Mouse (Mus musculus): ENCODE data around the gene Cabin1. TPM values are rescaled to one million over a fixed set of nuclear protein-coding genes. Genes with fewer than 3 reads are reported as not detected.
A peak's percentile ranks its signal among the peaks of the same experiment; 100 is the strongest.

The Cabin1 gene
- polyA plus RNA-seq, 1 experiment from 2014 or later, result 30.8 TPM

DNA sequence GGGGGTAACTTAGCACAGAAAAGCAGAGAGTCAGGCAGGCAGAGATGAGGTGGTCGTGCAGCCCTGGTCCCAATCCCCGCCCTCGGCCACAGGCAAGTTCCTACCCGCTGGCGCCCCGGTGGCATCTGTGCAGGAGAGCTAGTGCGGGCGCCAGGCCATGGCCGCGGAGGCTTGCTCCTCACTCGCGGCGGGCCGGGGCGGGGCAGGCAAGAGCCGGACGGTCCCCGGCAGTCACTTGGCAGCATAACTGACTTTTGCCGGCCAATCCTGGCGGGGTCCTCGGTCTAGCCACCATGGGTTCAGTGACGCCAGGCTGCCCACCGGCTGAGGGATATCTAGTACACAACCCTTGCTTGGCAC is 96.2 kb downstream of the Cabin1 start:
- Histone ChIP-seq H3K4me2 (ENCODE audit: low read length) (peak overlapping the region; percentile 75), H3K4me3 (ENCODE audit: control insufficient read depth in 1 of 2, insufficient read depth in 1 of 2, low read depth in 1 of 2, low read length in 2 of 2) (peak overlapping the region; percentile 85 to 94), H3K27ac (replicated peaks in 1 of 2; ENCODE audit: control insufficient read depth in 1 of 2, insufficient read depth in 1 of 2, low read depth in 2 of 2, low read length in 2 of 2) (peak overlapping the region; percentile 80 to 82), H3K36me3 (ENCODE audit: control insufficient read depth, insufficient read depth, low read length) (peaks cover 26% of the 10 kb centered on the region), H3K9ac (ENCODE audit: low read length) (peak overlapping the region; percentile 89), H3K27me3 (ENCODE audit: control insufficient read depth, insufficient read depth, low read length) (no peaks in the 10 kb centered on the region), H3K4me1 (ENCODE audit: control insufficient read depth in 2 of 2, insufficient read depth in 2 of 2, low read length in 2 of 2) (peaks cover 7 to 16% of the 10 kb centered on the region in 2 experiments; a peak in 3 of 4 replicates), H3K9me3 (ENCODE audit: control insufficient read depth, low read length) (no peaks in the 10 kb centered on the region)
- 1% methylated on average over 23 of the region's 23 CpGs for WGBS
- ATAC-seq (ENCODE audit: insufficient number of reproducible peaks, insufficient read depth, low FRiP score, low read depth), result peak; percentile 51

DNA sequence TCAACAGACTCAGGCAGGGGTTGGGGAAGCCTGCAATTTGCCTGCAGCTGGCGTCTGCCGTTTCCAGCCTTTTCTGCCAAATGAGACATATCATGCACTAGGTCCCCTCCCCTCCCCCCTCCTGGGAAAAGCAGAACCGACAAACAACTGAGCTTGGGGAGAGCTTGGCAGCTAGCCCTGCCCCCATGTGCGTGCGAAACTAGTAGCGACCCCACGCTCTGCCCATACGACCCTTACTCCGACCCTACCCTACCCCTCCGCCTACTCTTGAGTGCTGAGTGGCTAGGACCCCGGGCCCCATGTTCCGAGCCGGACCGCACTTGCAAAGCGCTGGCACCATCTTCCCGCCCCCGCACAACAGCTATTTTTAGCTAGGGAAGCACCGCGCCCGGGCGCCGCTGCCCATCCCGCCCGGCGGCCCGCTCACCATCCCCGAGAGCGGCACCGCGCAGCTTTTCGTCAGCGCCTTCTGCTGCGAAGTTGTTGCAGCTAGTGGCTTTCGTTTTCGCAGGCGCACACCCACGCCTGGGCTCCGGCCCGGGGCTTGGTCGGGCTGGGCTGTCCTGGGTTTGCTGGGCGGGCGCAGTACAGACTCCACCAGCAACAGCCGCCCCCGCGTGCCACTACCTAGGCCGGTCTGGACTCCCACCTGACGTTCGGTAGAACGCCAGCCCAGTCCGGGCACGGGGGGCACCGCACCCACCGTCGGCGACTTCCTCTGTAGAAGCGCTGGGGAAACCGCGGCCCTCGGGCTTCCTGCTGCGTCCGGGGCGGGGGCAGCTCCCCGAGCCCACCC is 96.8 kb downstream of the Cabin1 start:
- Histone ChIP-seq H3K9me3 (ENCODE audit: control insufficient read depth, low read length) (no peaks in the 10 kb centered on the region), H3K27me3 (ENCODE audit: control insufficient read depth, insufficient read depth, low read length) (no peaks in the 10 kb centered on the region), H3K4me3 (ENCODE audit: control insufficient read depth in 1 of 2, insufficient read depth in 1 of 2, low read depth in 1 of 2, low read length in 2 of 2) (peak overlapping the region; percentile 85 to 94), H3K27ac (replicated peaks in 1 of 2; ENCODE audit: control insufficient read depth in 1 of 2, insufficient read depth in 1 of 2, low read depth in 2 of 2, low read length in 2 of 2) (peak overlapping the region; percentile 80 to 82), H3K4me2 (ENCODE audit: low read length) (peak overlapping the region; percentile 75), H3K4me1 (ENCODE audit: control insufficient read depth in 2 of 2, insufficient read depth in 2 of 2, low read length in 2 of 2) (peaks cover 7 to 16% of the 10 kb centered on the region in 2 experiments; a peak in 3 of 4 replicates), H3K9ac (ENCODE audit: low read length) (peak overlapping the region; percentile 89), H3K36me3 (ENCODE audit: control insufficient read depth, insufficient read depth, low read length) (peaks cover 28% of the 10 kb centered on the region)
- peak; percentile 72 for ATAC-seq (ENCODE audit: insufficient number of reproducible peaks, insufficient read depth, low FRiP score, low read depth)
- WGBS, result under 1% methylated on average over 63 of the region's 63 CpGs

DNA sequence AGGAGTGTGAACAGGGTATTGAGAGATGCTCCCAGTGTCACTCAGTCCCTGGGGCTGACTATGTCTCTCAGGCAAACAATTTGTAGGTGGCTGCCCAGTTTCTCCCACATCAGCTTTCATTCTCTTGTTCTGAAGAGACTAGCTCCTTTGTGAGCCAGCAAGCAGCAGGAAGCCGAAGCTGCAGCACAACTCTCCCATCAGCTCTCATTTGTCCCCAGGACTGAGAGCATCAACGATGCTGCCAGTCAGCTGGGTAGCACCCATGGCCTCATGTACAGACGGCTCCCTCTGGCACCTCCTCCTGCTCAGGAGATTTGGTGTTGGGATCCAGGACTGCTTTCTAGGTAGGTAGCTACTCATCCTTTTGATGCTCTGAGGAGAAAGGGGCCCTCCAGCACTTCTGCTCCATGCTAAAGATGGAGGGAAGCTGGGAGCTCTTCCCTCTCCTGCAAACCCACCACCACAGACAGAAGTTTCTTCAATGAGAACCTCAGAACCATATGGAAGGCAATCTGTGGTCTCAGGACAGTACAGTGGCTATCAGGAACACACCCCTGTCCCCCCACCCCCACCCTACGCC is 97.6 kb downstream of the Cabin1 start:
- 39% methylated on average over 4 of the region's 4 CpGs for WGBS
- Histone ChIP-seq H3K4me1 (ENCODE audit: control insufficient read depth in 2 of 2, insufficient read depth in 2 of 2, low read length in 2 of 2) (peaks cover 7 to 16% of the 10 kb centered on the region in 2 experiments; a peak in 3 of 4 replicates), H3K27me3 (ENCODE audit: control insufficient read depth, insufficient read depth, low read length) (no peaks in the 10 kb centered on the region), H3K4me3 (ENCODE audit: control insufficient read depth in 1 of 2, insufficient read depth in 1 of 2, low read depth in 1 of 2, low read length in 2 of 2) (peak overlapping the region; percentile 85 to 94), H3K9ac (ENCODE audit: low read length) (peak overlapping the region; percentile 89), H3K4me2 (ENCODE audit: low read length) (peak overlapping the region; percentile 75), H3K9me3 (ENCODE audit: control insufficient read depth, low read length) (no peaks in the 10 kb centered on the region), H3K36me3 (ENCODE audit: control insufficient read depth, insufficient read depth, low read length) (peaks cover 34% of the 10 kb centered on the region), H3K27ac (replicated peaks in 1 of 2; ENCODE audit: control insufficient read depth in 1 of 2, insufficient read depth in 1 of 2, low read depth in 2 of 2, low read length in 2 of 2) (0 out of 4 replicates have a peak overlapping the region, but pooled peaks of 1 of the 2 experiments have one; percentile 82)
- no peak for ATAC-seq (ENCODE audit: insufficient number of reproducible peaks, insufficient read depth, low FRiP score, low read depth)

DNA sequence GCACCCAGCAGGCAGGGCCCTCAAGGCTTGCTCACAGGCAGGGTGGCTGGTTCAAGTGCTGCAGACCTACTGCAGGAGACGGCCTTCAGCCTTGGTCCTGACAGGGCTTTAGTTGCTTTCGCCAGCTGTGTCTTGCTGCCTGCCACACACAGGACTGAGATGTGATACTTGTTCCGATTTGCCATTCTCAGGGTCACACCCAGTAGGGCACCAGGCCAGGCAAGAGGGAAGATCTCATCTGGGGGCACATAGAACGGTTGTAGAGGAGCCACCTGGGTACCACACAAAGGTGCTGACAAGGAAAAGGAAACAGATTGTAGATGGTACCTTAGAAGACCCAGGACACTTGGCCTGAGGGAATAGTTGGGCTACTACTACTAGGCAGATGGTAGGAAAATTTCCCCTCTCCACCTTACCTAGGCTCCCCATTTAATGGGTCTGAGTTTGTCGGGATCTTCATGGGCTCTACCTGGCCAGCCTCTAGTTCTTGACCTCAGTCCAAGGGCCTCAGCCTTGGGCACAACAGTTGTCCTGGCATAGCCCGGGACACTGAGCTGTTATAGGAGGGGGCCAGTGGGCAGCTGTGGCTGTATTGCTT is 99.4 kb downstream of the Cabin1 start:
- Histone ChIP-seq H3K27me3 (ENCODE audit: control insufficient read depth, insufficient read depth, low read length) (no peaks in the 10 kb centered on the region), H3K4me3 (ENCODE audit: control insufficient read depth in 1 of 2, insufficient read depth in 1 of 2, low read depth in 1 of 2, low read length in 2 of 2) (no peak overlapping the region), H3K27ac (replicated peaks in 1 of 2; ENCODE audit: control insufficient read depth in 1 of 2, insufficient read depth in 1 of 2, low read depth in 2 of 2, low read length in 2 of 2) (no peak overlapping the region), H3K4me2 (ENCODE audit: low read length) (no peak overlapping the region), H3K4me1 (ENCODE audit: control insufficient read depth in 2 of 2, insufficient read depth in 2 of 2, low read length in 2 of 2) (peaks cover 7 to 16% of the 10 kb centered on the region in 2 experiments; a peak in 3 of 4 replicates), H3K9me3 (ENCODE audit: control insufficient read depth, low read length) (no peaks in the 10 kb centered on the region), H3K36me3 (ENCODE audit: control insufficient read depth, insufficient read depth, low read length) (peaks cover 41% of the 10 kb centered on the region), H3K9ac (ENCODE audit: low read length) (no peak overlapping the region)
- WGBS, result 89% methylated on average over 6 of the region's 6 CpGs
- no peak for ATAC-seq (ENCODE audit: insufficient number of reproducible peaks, insufficient read depth, low FRiP score, low read depth)

DNA sequence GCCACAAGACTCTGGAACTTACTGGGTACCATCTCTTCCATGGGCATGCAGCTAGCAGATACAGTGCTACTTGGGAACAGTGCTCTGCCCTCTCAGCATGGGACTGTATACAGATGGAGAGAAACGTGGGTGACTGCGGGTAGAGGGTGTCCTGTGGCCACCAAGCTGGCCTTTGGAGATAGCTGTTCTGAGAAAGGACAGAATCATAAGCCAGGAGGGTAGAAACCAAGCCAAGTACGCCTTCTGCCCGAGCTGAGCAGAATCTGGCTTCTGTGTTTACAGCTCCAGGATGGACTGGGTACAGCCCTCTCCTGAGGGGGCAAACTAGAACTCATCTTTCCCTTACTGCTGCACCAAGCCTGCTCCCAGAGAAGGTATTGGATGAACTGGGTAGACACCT is 101.6 kb downstream of the Cabin1 start:
- ATAC-seq (ENCODE audit: insufficient number of reproducible peaks, insufficient read depth, low FRiP score, low read depth), result no peak
- H3K4me3 ChIP-seq (ENCODE audit: control insufficient read depth in 1 of 2, insufficient read depth in 1 of 2, low read depth in 1 of 2, low read length in 2 of 2), result no peak overlapping the region
- no peak overlapping the region for H3K4me2 ChIP-seq (ENCODE audit: low read length)
- no peaks in the 10 kb centered on the region for H3K27me3 ChIP-seq (ENCODE audit: control insufficient read depth, insufficient read depth, low read length)
- H3K36me3 ChIP-seq (ENCODE audit: control insufficient read depth, insufficient read depth, low read length), result peaks cover 55% of the 10 kb centered on the region
- no peak overlapping the region for H3K9ac ChIP-seq (ENCODE audit: low read length)
- no peaks in the 10 kb centered on the region for H3K9me3 ChIP-seq (ENCODE audit: control insufficient read depth, low read length)
- peaks cover 4 to 9% of the 10 kb centered on the region in 2 experiments; a peak in 3 of 4 replicates for H3K4me1 ChIP-seq (ENCODE audit: control insufficient read depth in 2 of 2, insufficient read depth in 2 of 2, low read length in 2 of 2)
- H3K27ac ChIP-seq (replicated peaks in 1 of 2; ENCODE audit: control insufficient read depth in 1 of 2, insufficient read depth in 1 of 2, low read depth in 2 of 2, low read length in 2 of 2), result no peak overlapping the region
- 92% methylated on average over 4 of the region's 4 CpGs for WGBS

DNA sequence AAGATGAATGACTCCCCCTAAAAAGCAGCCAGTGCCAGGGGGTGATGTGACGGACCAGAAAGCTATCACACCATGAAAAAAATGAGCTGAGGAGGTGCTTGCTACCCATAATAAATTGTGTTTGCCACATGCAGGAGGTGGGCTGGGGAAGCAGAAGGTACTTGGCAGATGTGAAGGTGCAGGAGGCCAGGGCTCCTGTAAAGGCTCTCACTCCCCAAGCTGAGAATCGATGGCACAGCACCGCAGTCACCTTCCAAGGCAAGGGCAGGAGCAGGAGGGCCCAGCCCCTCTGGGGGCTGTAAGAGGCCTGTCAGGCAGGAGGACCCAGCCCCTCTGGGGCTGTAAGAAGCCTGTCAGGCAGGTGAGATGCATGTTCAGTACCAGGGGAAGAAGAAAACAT is 102.3 kb downstream of the Cabin1 start:
- no peaks in the 10 kb centered on the region for H3K9me3 ChIP-seq (ENCODE audit: control insufficient read depth, low read length)
- H3K36me3 ChIP-seq (ENCODE audit: control insufficient read depth, insufficient read depth, low read length), result peaks cover 62% of the 10 kb centered on the region
- H3K9ac ChIP-seq (ENCODE audit: low read length), result no peak overlapping the region
- no peak overlapping the region for H3K4me2 ChIP-seq (ENCODE audit: low read length)
- peaks cover 2 to 9% of the 10 kb centered on the region in 2 experiments; a peak in 3 of 4 replicates for H3K4me1 ChIP-seq (ENCODE audit: control insufficient read depth in 2 of 2, insufficient read depth in 2 of 2, low read length in 2 of 2)
- H3K4me3 ChIP-seq (ENCODE audit: control insufficient read depth in 1 of 2, insufficient read depth in 1 of 2, low read depth in 1 of 2, low read length in 2 of 2), result no peak overlapping the region
- no peaks in the 10 kb centered on the region for H3K27me3 ChIP-seq (ENCODE audit: control insufficient read depth, insufficient read depth, low read length)
- no peak overlapping the region for H3K27ac ChIP-seq (replicated peaks in 1 of 2; ENCODE audit: control insufficient read depth in 1 of 2, insufficient read depth in 1 of 2, low read depth in 2 of 2, low read length in 2 of 2)
- 87% methylated on average over 3 of the region's 3 CpGs for WGBS
- no peak for ATAC-seq (ENCODE audit: insufficient number of reproducible peaks, insufficient read depth, low FRiP score, low read depth)

DNA sequence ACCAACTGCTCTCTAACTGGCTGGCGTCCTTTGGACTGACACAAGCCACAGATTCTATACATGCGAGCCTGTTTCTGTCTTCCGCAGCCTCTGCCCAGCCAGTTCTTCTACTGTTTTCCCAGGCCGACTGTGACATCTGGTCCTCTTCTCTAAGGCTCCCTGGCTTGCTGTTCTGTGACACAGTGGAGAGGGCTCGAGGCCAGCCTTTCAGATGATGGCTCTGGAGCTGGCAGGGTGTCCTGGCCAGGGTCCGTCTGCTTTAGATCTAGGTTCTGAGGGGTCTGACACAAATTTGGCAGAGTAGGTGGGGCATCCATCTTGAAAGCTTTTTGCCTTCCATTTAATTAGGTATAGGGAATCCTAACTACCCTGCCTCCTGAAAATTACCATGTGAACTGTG is 102.8 kb downstream of the Cabin1 start:
- Histone ChIP-seq H3K27me3 (ENCODE audit: control insufficient read depth, insufficient read depth, low read length) (no peaks in the 10 kb centered on the region), H3K27ac (replicated peaks in 1 of 2; ENCODE audit: control insufficient read depth in 1 of 2, insufficient read depth in 1 of 2, low read depth in 2 of 2, low read length in 2 of 2) (no peak overlapping the region), H3K9ac (ENCODE audit: low read length) (no peak overlapping the region), H3K4me3 (ENCODE audit: control insufficient read depth in 1 of 2, insufficient read depth in 1 of 2, low read depth in 1 of 2, low read length in 2 of 2) (no peak overlapping the region), H3K4me1 (ENCODE audit: control insufficient read depth in 2 of 2, insufficient read depth in 2 of 2, low read length in 2 of 2) (peaks cover 0 to 4% of the 10 kb centered on the region in 2 experiments; a peak in 3 of 4 replicates), H3K9me3 (ENCODE audit: control insufficient read depth, low read length) (no peaks in the 10 kb centered on the region), H3K36me3 (ENCODE audit: control insufficient read depth, insufficient read depth, low read length) (peaks cover 67% of the 10 kb centered on the region), H3K4me2 (ENCODE audit: low read length) (no peak overlapping the region)
- no peak for ATAC-seq (ENCODE audit: insufficient number of reproducible peaks, insufficient read depth, low FRiP score, low read depth)
- WGBS, result 83% methylated on average over 6 of the region's 6 CpGs

Data from heart, embryonic 14.5 days (tissue).